Mouse (Mus musculus) embryonic fibroblast, embryonic 13.5 days (primary cell): ENCODE measurements around the gene Gmeb1.

Source experiments
- CTCF ChIP-seq: IDR thresholded peaks from 2 replicates; pipeline ENCODE4 v1.5.1; 2011; ENCODE audit warnings: mild to moderate bottlenecking, control low read depth, low read length, moderate library complexity, borderline replicate concordance; ENCODE audit not compliant: insufficient read depth
- POLR2A ChIP-seq: IDR thresholded peaks from 2 replicates; pipeline ENCODE4 v1.6.1; 2011; ENCODE audit warnings: low read depth, mild to moderate bottlenecking, control low read depth, low read length, moderate library complexity

DNA sequence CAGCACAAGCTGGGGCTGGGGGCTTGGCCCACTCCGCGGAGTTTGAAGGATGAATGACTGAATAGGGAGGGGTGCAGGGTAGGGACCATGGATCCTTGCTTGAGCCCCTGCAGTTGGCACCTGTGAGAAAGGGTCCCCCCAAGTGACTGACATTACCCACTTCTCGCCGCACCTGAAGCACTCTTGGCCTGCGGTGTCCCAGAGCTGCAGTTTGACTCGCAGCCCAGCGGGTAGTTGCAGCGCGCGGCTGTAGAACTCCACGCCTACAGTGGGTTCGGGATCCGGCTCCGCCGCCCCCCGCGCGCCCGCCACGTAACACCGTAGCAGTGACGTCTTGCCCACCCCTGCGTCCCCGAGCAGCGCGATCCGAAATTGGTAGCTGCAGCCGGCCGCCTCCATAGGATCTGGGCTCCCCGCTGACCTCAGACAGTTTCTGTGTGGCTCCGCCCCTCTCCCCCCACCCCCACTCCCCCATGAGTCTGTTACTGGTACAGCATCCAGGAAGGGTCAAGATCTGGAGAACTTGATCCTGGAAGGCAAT, 41.6 kb upstream of the Gmeb1 start, which contains the start of gene Rab42:
- TF ChIP-seq POLR2A (peak; percentile 60; the same call in 1 of the 2 replicates), CTCF (no peak)
